Mouse (Mus musculus) activated CD4-positive, CD25-positive, alpha-beta regulatory T cell, adult 4 months (primary cell): ENCODE results near the gene Vars. TPM values are rescaled to one million over a fixed set of nuclear protein-coding genes. Genes with fewer than 3 reads are reported as not detected.
"Not testable (repeated sequence)": the region's sequence is repeated elsewhere in the genome, so short reads cannot be mapped to it uniquely, and the experiment has no call there.

Source experiments
- ATAC-seq: one replicate; pipeline ENCODE4 v1.8.0; 2017
- polyA plus RNA-seq, 2 experiments: library from polyadenylated mRNA; unstranded; fragments of 100-300 nt; shearing (Covaris generic); gene quantifications; one replicate each; pipeline ENCODE4 v1.2.1; 2017

Vars gene
- polyA plus RNA-seq, 2 experiments from 2014 or later: 28.5 to 29.1 TPM

DNA sequence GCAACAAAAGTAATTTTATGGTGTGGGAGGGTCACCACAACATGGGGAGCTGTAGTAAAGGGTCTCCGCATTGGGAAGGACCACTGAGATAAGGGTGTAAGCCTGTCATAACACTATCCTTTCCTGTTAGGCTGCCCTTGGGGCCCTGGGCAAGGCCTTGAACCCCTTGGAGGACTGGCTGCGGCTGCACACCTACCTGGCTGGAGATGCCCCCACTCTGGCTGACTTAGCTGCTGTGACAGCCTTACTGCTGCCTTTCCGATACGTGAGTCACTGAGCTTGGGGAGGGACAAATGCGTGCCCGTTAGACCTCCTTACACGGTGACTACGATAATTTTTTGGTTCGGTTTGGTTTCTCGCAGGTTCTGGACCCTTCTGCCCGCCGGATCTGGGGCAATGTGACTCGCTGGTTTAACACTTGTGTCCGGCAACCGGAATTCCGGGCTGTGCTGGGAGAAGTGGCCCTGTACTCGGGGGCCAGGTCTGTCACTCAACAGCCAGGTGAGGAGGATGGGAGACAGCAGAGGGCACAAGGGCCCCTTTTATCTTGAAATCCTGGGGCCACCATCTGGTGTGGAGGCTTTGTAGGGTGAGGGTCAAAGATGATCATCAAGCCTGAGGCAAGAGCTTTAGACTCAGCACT is 3.4 kb downstream of the Vars start:
- no peak for ATAC-seq

- ATAC-seq: no peak
Measured at GRCm38 (mm10) chr17:35005158-35005557, 4.4 kb downstream of the Vars start.

DNA sequence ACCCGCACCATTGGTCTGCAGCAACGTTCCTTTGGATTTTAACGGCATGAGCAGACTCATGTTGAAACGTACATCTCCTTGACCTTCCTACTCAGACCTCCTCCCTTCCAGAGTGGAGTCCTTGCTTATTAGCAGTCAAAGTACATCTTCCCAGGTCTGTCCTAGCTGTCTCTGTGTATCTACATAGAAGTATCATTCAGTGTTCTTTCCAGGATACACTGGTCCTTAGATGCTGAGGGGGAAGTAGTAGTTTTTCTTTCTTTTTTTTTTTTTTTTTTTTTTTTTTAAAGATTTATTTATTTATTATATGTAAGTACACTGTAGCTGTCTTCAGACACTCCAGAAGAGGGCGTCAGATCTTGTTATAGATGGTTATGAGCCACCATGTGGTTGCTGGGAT is 5.1 kb downstream of the Vars start:
- not testable (repeated sequence) for ATAC-seq

DNA sequence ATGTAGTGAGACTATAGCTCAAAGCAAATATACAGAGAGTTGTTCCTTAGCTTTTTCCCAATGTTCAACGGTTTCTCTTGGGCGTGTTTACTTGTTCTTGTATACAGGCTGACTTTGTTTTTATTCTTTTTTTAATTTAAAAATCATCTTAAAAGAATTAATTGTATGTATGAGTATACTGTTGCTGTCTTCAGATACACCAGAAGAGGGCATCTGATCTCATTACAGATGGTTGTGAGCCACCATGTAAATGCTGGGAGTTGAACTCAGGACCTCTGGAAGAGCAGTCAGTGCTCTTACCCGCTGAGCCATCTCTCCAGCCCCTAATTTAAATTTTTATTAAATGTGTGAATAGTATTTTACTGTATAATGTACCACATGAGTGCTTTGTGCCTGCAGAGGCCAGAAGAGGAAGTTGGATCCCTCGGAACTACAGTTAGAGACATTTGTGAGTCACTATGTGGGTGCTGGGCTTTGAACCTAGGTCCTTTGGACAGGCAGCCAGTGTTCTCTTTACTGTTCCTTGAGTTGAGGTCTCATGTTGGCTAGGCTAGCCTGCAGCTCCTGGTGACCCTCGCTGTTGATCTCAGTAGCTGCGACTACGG is 6.7 kb downstream of the Vars start:
- no peak for ATAC-seq

GRCm38 (mm10) chr17:35009586-35009985 is 8.8 kb downstream of the Vars start:
- no peak for ATAC-seq

DNA sequence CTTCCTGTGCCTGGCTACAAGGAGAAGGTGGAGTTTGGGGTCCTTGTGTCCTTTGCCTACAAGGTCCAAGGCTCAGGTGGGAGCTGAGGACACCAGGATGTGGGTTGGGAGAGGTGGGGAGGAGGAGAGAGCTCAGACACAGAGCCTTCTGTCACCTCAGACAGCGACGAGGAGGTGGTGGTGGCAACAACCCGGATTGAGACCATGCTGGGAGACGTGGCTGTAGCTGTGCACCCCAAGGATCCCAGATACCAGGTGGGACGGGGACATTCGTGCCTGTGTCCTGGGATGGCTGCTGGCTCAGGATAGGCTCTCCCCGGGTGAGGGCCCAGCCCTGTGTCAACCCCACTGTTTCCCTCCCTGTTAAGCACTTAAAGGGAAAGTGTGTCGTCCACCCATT is 10.7 kb downstream of the Vars start:
- ATAC-seq: no peak

GRCm38 (mm10) chr17:35012430-35012829 is 11.6 kb downstream of the Vars start:
- ATAC-seq: no peak

GRCm38 (mm10) chr17:35013221-35013620 is 12.4 kb downstream of the Vars start:
- no peak for ATAC-seq

DNA sequence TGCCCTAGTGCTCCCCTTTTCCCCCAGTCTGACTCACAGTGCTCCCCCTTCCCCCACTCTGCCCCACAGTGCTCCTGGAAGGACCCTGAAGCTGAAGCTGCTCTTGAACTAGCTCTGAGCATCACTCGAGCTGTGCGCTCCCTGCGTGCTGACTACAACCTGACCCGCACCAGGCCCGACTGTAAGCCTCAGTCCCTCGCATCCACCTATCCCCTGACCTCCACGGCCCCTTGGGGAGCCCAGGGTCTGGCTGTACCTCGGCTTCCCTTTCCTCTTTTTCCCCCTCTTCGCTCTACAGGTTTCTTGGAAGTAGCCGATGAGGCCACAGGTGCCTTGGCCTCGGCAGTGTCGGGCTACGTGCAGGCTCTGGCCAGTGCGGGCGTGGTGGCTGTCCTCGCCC is 14.5 kb downstream of the Vars start:
- ATAC-seq: no peak

DNA sequence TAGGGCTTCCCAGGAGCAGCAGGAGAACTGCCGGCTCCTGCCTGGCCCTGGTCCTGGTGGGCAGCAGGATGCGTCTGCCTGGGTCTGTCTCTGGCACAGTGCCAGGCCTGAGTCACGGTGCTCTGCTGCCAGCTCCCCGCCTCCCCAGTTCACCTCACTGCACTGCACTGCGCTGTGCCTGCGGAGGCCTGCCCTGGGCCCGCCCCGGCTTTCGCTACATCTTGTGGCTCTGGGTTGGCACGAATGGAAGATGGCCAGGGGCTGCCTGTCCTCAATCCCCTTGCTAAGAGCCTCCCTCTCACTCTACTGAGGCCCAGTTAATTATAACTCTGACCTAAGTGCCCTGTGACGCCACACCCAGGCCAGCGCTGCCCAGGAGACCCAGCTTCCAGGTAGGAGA is 15.6 kb downstream of the Vars start, which contains the start of gene Vwa7:
TSS of gene Vwa7 (plus strand) at position 204 of the 400 bp plus-strand sequence.
- ATAC-seq: no peak

DNA sequence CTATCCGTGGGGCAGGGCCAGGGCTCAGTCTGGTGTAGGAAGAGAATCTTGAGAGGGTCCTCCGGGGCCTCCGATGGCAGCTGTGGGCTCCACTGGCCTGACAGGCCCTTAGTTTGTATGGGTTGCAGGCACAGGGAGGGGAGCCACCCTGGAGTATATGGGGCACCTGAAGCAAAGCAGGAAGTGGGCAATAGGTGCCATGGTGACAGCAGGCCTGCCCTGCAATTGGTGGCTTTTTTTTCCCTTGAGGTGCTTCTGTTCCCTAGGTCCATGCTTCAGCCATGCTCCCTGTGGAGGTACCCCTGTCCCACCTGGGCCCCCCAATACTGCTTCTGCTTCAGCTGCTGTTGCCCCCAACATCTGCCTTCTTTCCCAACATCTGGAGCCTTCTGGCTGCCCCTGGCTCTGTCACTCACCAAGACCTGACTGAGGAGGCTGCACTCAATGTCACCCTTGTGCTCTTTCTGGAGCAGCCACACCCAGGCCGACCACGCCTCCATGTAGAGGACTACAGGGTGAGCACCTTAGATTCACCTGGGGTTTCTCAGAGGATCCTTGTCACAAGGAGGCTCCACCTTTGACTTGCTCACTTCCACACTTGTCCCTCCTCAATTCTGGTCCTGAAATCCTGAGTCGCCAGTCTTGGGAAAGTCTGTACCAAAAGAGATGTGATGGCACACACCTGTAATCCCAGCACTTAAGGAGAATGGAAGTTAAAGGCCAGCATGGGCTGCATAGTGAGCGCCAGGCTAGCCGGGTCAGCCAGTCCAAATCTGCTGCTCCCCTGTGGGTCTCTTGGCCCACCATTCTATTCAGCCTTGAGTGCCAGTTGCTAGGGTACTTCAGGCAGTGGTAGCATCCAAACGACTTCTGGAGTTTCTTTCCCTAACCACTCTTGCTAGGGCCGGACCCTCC is 16.3 kb downstream of the Vars start:
- ATAC-seq: peak; percentile 55

DNA sequence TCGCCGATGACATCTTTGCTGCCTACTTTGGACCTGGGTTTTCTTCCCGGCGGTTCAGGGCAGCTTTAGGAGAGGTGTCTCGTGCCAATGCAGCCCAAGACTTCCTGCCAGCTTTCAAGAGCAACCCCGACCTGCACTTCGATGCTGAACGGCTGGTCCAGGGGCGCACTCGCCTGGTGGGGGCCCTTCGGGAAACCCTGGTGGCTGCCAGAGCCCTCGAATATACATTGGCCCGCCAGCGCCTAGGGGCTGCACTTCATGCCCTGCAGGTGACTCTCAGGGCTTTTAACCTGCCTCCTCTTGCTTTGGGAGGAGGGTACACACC is 16.9 kb downstream of the Vars start:
- ATAC-seq: no peak

DNA sequence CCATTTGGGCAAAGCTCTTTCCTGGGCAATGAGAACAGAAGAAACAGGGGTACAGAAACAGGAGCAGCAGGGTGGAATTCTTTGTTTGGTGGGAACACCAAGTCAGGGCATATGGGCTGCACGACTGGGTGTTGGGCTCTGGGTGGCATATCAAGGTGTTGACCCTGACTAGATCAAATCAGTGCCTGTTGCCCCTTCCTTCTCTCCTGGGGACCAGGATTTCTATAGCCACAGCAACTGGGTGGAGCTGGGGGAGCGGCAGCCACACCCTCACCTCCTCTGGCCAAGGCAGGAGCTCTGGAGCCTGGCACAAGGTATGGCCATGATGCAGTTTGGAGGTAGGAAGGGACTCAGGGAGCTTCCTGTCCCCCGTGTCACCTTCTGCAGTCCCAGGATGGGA is 17.4 kb downstream of the Vars start:
- no peak for ATAC-seq

DNA sequence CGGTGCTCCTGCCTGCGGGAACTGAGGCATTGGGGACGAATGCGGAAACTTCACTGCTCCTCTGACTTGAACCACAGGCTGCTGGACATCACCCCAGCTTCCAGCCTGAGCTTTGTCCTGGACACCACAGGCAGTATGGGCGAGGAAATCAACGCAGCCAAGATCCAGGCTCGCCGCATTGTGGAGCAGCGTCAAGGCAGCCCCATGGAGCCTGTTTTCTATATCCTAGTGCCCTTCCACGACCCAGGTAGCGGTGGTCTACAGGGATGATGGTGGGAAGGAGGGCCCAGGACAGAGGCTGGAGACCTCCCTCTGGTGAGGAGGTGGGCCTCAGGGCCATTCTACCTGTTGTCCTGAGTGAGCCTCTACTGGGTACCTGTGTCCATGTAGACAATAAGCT is 19.1 kb downstream of the Vars start:
- ATAC-seq: no peak

- no peak for ATAC-seq
Measured at GRCm38 (mm10) chr17:35020551-35020950, 19.8 kb downstream of the Vars start.

- ATAC-seq: peak; percentile 68
Measured at GRCm38 (mm10) chr17:35021163-35021808, 20.5 kb downstream of the Vars start.

- no peak for ATAC-seq
Measured at GRCm38 (mm10) chr17:35021842-35022477, 21.2 kb downstream of the Vars start.

DNA sequence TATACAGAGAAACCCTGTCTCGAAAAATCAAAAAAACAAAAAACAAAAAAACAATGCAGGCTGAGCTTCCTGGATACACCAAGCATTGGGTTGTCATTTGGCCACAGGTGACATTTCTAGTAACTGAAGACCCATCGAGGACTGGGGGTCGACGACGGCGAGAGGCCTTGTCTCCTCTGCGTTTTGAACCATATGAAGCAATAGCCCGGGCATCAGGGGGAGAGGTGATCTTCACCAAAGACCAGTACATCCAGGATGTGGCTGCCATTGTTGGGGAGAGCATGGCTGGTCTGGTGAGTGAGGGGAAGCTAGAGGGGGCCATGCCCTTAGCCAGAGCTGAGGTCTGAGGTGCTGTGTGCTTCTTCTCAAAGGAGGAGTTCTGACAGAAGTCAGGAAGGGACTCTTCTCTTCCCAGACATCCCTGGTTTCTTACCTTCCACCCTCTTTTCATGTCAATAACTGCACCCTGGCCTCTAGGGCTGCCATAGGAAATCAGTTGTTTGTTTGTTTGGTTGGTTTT is 21.8 kb downstream of the Vars start:
- ATAC-seq: no peak

- no peak for ATAC-seq
Measured at GRCm38 (mm10) chr17:35023221-35023620, 22.4 kb downstream of the Vars start.

DNA sequence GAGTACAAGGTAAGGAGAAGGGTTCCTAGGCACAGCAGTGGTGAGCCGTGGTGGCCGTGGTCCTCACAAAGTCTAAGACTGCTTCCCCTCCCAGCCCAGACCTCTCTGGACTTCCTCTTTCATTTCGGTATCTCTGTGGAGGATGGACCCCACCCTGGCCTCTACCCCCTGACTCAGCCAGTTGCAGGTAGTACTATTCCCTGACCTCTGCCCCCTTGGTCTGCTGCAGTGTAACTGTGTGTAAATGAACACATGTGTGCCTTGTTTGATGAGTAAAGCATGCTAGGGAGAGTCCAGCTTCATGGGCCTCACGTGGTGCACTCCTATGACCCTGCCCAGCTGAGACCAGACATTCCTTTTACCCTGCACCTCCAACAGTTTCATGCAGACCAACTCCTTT is 23.0 kb downstream of the Vars start:
- no peak for ATAC-seq

DNA sequence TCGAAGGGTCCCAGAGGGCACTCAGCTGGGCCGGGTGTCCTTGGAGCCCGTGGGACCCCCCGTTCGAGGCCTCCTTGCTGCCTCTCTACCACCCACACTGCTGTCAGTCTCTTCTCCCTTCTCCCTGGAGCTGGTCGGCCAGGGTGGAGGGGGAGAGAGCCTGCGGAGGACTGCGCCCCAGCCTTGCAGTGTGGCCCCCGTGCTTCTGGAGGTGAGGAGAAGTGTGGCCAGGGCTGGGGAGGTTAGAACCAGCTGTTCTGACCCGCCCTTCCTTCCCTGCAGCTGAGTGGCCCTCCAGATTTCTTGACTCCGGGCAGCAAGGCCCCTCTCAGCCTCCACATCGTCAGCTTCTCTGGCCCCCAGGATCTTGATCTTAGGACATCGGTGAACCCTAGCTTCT is 23.5 kb downstream of the Vars start:
- no peak for ATAC-seq

- ATAC-seq: no peak
Measured at GRCm38 (mm10) chr17:35024691-35025488, 24.1 kb downstream of the Vars start.
